Mouse (Mus musculus): ENCODE results near the gene Nqo2.

GRCm38 (mm10) chr13:34032041-34032440 is 67.6 kb downstream of the Nqo2 start:
- TF ChIP-seq MYOG (IDR thresholded peaks at IDR 0.05; ENCODE audit: control insufficient read depth in 1 of 3, insufficient read depth in 1 of 3, insufficient read length in 2 of 3, low read depth in 2 of 3) (no peak), USF1 (IDR thresholded peaks at IDR 0.05; ENCODE audit: low read depth) (no peak), MAX (IDR thresholded peaks at IDR 0.05; ENCODE audit: low read depth) (no peak), POLR2AphosphoS2 (IDR thresholded peaks at IDR 0.05; ENCODE audit: insufficient read length, low read depth) (no peak), SRF (IDR thresholded peaks at IDR 0.05; ENCODE audit: control insufficient read depth, insufficient read length, low read depth) (no peak)

All from myocyte (in vitro differentiated cells).